Mouse (Mus musculus): ENCODE results near the gene Foxq1.

Gene Foxq1

DNA sequence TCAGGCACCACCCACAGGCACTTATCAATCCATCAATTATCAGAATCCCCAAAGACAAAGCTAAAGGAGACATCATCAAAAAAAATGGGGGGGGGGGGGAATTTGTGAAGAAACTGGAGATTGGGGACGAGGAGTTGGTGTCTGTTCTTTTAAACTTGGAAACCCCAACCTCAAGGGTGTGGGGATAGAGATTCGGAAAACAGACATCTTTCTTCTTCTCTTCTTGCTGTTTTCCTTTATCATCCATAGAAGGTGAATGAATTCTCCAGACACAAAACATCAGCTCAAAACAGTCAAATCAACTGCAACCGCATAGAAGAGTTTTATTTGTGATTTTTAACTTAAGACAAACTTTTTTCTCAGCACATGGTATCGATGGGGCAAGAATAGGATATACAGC, at the start of gene Foxq1:
TSS of gene Foxq1 (plus strand) at position 301 of the 400 bp plus-strand sequence.
- no peak for DNase-seq (ENCODE audit: low spot score in 2 of 2)

DNA sequence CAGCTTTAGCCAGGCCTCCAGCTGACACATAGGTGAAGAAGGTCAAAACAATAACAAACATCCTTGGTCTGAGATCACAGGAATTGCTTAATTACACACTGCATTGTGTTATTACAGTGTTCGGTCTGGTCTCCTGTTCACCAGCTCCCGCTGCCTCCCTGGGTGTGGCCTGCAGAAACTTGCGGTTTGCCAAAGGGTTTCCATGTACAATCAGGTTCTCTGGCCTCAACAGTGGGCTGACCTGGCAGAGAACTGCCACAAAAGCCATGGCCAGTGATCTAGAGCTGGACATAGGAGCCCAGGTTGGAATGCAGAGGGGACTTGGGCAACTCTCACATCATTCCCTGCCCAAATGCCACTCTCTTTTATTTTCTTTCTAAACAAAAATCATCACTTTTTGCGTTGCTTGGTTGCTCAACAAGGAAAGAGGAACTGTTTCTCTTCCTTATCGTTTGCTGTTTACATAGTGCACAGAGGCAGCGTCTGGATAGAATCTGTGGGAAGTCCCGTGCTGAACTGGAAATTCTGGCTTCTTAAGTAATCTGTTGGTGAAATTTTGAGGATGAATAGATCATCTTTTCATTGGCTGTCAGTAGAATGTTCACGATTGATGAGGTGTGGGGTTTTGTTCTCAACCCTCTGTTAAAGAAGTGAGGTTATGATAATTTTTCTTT, 49.3 kb upstream of the Foxq1 start:
- no peak for DNase-seq (ENCODE audit: low spot score in 2 of 2)

DNA sequence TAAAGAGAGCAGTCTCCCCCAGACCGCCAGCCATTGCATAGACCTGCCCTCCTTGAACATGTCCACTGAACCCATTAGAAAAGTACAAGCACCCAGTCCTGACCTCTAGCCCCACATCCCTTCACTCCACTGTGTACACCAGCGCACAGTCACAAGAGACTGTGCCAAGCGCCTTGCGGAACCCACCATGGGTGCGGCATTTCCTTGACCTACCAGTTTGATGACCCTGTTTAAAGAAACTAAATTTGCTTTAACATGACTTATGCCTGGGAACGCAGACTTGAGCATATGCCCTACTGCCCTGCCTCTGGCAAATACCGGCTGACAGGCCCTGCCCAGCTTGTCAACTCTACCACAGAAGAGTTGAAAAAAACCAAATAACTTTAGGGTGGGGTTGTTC, 40.7 kb upstream of the Foxq1 start:
- no peak for DNase-seq (ENCODE audit: low spot score in 2 of 2)

DNA sequence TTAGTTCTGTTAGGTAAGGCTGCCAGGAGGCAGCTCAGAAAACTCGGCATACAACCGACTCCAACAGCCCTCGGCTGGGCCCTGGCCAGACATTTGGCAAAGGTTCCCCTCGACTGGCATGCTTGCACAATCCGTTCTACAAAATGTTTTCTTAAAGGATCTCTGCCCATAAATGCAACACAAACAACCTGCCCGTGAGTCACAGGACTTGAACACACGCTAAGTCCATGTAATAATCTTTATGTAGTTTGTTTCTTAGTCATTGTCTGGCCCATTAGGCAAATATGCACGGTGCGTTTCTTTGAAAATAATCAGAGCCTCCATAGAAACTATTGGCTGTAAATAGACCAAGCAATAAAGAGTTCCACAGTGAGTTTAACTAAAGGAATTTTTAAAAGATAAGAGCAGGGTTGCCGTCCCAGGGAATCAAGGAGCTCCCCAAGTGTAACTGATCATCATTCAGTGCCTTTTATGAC, 37.5 kb upstream of the Foxq1 start:
- DNase-seq (ENCODE audit: low spot score in 2 of 2) = peak in 1 of 2 experiments; percentile 3

DNA sequence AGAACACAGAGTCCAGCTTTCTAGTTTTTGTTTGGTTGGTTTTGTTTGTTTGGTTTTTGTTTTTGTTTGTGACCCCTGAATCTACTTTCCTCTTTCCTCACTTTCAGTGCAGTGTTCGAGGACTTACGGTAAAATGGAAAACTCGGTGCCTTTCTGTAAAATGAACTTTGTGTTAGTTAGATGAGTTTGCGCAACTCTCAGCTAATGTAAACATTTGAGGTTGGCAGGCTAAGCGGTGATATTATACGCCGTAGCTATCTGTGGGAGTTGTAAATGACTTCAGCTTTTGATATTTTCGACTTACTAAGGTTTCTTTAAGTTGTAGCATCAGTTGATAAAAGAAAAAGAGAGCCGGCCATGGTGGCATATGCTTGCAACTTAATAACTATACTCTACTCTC, 37.0 kb upstream of the Foxq1 start:
- no peak for DNase-seq (ENCODE audit: low spot score in 2 of 2)

DNA sequence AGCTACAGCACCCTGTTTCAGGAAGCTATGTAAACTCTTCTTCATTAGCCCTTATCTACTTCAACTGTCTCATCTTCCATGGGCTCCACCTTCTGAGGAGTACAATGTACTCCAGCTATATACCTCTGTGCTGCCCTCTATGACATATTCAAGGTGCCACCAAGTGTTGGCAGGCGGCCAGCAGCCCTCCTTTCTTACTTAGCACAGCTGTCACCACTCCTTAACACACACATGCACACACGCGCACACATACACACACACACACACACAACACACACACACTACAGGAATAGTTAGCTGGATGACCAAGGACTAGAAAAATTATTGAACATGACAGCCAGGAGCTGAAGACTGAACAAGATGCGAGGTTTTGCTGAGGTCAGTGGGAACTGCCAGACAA, 31.0 kb upstream of the Foxq1 start:
- DNase-seq (ENCODE audit: low spot score in 2 of 2) = no peak

DNA sequence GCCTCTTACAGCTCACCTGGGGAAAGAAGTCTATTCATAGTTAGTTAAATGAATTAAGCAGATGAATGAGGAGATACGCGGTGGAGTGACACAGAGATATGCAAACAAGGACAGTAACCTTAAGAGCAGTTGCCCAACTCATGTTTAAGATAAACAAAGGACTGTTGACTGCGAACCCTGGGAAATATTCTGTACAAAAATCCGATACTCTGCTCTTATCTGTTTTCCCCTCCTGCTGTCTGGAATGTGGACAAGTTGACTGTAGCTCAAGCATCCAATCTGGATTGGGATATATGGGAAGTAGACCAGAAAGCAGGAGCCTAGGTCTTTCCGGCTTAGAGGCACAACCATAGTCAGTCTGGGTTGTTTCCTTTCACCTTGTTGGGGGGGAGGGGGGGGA, 24.7 kb upstream of the Foxq1 start:
- no peak for DNase-seq (ENCODE audit: low spot score in 2 of 2)

DNA sequence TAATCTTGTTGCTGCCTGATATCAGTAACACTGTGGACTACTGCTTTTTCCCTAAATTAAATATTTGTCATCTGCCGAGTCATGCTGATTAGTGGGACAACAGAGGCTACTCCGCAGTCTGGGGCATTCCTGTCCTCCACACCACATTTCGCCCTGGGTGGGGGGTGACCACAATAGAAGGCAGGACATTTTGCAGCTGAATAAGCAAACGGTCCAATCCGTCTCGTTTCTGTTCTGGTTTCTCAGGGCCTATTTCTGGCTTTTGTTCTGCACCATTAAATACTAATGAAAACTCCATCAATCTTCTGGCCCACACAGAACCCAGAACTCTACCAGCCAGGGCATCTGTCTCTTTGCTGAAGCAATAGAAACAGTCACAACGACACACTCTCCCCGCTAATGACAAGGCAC, 24.3 kb upstream of the Foxq1 start:
- DNase-seq (ENCODE audit: low spot score in 2 of 2) = no peak

DNA sequence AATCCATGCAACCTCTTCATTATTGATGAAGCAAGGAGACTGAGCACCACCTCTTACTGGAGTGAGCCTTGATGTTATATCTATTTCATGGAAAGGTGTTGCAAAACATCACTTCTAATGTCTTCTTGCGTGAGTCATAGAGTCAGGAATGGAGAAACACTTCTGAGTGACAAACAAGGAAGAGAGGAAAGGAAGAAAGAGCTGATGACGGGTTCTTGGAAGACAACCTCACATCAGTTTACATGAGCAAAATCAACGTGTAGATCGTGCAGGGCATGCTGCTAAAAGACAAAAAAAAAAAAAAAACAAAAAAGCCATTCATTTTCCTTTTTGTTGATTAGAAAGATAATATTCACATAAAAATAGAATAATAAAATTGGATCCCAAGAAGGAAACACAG, 21.2 kb upstream of the Foxq1 start:
- no peak for DNase-seq (ENCODE audit: low spot score in 2 of 2)

DNA sequence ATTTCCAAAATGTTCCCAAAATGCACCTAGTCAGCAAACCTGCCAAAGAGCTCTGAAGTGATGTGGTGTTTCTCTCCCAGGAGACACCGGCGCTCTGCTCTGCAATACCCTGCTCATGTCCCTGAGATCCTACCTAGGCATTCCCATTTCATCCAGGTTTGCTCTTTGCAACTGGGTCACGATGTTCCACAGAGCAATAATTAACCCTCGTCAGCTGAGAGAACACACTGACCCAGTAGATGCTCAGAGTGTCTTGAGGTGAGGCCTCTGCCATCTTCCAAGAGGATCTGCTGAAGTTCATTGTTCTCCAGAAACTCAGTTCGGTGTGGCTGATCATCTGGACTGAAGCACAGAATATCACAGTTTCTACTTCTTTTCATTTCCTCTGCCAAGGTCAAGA, 12.9 kb upstream of the Foxq1 start:
- DNase-seq (ENCODE audit: low spot score in 2 of 2) = no peak

DNA sequence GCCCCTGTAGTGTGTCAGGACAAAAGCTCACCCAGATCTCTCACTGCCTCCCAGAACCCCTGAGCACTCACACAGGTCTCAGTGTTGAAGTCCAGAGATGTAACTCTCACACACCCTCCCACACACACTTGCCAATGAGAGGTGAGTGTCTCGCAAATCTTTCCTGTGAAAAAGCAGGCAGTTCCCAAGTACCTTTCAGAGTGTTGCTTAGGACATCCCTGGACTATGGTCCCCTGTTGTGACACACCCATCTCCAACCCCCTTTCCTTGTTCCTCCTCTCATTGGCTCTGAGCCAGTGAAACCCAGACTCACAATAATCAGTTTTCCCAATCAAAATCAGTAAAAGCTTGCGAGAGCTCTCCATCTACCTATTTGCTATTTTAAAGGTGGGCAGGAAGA, 9.2 kb upstream of the Foxq1 start:
- DNase-seq (ENCODE audit: low spot score in 2 of 2) = no peak

DNA sequence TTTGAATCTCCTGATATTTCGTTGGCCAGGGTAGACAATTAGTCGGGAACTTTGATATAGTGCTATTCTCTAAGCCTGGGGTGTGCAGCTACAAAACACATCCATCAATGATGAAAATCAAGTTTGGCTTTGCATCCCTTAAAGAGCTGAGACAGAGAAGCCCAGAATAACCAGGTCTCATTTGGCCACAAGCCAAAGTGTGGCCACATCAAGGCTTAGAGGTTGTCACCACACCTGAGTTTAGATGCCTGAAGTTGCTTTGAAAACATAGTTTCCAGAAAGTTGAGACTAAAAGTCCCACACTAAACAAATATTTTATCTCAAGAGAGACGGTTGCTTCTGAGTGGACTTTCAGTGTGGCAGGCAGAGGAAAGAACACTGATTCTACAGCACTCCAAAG, 8.7 kb upstream of the Foxq1 start:
- DNase-seq (ENCODE audit: low spot score in 2 of 2) = no peak

DNA sequence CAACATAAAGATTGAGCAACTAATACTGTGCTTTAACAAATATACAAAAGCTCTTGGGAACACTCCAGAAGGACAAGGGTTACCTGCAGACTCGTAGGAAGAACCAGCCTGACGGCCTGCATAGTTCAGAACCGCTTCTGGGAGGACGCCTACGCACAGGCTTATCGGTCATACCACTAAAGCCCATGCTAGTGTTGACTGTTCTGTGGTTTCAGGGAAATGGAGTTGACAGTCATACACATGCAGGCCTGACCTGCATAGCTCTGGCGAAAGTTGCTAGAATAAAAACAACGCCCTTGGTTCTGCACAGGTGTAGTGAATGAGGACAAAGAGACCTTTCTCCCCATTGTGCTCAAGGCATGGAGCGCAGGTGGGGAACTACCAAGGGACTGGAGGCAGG, 8.3 kb upstream of the Foxq1 start:
- no peak for DNase-seq (ENCODE audit: low spot score in 2 of 2)

DNA sequence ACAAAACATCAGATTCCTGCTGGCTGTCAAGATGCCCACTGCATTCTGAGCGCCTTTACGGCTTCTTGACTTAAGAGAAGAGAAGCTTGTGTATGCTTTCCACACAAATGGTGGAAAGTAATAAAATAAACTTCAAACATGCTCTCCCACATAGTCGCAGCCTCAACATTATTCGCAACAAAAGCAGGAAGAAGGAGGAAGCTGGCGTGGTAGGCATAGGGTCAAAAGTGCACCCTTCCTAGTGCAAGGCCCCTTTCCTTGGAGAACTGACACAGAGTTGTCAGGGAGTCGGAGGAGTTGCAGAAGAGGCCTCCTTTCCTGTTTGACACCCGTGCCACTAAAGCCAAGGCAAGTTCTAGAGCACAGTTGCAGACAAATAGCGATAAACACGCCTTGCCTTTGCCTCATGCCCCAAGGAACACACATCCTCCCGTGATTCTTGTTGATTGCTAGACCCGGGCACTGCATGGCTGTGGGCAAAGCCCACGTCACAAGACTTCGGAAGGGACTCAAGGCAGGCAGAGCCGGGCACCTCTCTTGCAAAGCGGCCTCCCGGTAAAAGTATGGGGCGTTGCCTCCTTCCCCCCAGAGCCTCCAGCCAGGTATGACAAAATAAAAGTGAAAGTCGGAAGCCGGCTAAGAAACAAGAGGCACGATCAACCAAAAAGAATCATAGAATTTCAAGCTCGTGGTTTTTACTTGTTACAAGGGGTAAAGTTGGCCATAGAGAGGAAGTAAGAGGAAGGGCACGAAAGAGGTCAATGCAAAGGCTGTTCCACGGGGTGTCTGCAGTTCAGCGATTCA, 1.2 kb downstream of the Foxq1 start:
- no peak for DNase-seq (ENCODE audit: low spot score in 2 of 2)

DNA sequence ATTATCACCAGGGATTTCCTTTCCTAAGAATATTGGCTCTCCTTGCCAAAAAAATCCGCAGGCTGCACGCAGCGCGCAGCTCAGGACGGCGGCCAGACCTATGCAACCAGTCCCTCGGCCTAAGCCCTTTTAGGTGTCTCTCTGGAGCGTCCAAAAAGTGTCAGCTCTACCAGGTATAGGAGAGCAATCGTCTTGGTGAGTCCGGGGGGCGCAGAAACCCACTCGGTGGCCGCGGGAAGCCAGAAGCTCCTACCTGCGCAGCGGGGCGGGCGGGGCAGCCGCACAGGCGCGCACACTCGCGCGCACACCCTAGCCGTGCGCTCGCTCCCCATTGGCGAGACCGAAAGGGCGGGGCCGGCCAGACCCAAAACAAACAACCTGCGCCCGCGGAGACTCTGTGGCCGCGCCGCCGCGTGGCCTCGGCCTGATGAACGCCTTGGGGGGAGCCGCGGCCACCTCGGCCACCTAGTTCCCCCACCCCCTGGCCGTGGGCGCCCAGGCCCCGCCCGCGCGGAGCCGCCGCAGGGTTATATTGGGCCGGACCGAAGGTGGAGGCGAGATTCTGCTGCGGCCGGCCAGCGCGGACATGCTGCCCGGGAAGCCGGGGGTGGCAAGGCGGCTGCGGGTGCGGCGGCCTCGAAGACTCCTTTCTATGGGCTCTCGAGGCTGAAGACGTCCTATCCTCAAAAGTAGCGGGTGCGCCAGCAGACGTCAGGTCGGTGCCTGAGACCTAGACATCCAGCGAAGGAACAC, 2.0 kb downstream of the Foxq1 start:
- peak in 1 of 2 experiments; percentile 5 for DNase-seq (ENCODE audit: low spot score in 2 of 2)

DNA sequence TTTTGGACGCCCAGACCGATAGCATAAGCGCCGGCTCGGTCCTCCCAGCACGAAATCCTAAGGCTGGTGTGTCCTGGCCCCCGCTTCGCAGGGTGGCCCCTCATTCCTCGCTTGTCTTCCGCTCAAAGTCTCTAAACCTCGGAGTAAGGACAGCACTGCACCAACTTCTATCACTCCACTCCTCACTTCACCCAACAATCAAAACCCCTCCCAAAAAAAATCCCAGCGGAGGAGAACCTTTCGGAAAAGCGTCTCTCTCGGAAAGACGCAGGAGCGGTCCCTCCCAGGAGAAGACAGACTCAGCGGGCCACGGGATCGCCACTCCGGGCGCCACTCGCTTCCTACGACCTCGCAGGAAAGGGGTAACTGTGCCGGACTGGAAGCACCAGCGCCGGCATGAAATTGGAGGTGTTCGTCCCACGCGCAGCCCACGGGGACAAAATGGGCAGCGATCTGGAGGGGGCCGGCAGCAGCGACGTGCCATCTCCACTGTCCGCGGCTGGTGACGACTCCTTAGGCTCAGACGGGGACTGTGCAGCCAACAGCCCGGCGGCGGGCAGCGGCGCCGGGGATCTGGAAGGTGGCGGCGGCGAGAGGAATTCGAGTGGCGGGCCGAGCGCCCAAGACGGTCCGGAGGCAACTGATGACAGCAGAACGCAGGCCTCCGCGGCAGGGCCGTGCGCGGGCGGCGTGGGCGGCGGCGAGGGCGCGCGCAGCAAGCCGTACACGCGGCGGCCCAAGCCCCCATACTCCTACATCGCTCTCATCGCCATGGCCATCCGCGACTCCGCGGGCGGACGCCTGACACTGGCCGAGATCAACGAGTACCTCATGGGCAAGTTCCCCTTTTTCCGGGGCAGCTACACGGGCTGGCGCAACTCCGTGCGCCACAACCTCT, 2.8 kb downstream of the Foxq1 start, which contains the start of gene A530084C06Rik:
TSS of gene A530084C06Rik (minus strand) at position 813 of the 898 bp plus-strand sequence.
- DNase-seq (ENCODE audit: low spot score in 2 of 2) = peak in 1 of 2 experiments; percentile 3

DNA sequence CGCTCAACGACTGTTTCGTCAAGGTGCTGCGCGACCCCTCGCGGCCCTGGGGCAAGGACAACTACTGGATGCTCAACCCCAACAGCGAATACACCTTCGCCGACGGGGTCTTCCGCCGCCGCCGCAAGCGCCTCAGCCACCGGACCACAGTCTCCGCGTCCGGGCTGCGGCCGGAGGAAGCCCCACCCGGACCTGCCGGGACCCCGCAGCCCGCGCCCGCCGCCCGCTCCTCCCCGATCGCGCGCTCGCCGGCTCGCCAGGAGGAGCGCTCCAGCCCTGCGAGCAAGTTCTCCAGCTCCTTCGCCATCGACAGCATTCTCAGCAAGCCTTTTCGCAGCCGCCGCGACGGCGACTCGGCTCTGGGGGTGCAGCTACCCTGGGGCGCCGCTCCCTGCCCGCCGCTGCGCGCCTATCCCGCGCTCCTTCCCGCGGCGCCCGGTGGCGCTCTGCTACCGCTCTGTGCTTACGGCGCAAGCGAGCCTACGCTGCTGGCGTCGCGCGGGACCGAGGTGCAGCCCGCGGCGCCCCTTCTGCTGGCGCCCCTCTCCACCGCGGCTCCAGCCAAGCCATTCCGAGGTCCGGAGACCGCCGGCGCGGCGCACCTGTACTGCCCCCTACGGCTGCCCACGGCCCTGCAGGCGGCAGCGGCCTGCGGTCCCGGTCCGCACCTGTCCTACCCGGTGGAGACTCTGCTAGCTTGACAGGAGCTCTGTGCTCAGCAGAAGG, 3.6 kb downstream of the Foxq1 start:
- DNase-seq (ENCODE audit: low spot score in 2 of 2) = no peak

DNA sequence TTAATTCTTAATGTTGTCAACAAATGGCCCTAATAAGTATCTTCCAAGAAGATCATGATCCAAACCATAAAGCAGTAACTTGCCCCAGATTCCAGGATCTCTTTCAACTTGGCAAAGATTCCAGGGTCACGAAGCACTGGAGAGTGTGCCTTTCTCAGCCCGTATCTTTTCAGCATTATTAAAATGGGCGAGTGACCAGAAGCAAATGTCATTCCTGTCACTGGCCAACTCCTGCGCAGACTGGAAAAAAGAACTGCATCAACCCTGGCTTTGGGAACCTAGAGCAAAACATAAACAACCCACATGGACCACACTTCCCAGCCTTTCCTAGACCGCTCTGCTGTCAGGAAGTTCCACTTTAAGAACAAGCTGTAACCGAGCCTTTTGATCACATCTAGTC, 8.5 kb downstream of the Foxq1 start:
- DNase-seq (ENCODE audit: low spot score in 2 of 2) = no peak

DNA sequence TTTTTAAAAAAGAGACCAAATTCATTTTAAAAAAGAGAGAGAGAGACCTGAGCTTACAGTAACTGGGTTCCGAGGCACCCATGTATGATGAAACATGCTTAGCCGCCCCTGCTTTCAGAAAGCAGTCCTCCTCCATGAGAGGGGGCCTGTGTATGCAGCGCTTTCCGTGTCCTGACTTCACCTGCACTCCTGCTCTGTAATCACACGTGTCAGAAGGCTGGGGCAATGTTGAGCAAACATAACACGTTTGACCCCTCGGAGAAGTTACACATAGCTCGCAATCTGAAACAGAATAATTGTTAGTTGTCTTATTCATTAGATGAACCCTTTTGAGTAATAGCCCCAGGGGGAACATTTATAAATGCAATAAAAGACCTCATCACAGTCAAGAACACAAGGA, 11.2 kb downstream of the Foxq1 start:
- DNase-seq (ENCODE audit: low spot score in 2 of 2) = no peak

DNA sequence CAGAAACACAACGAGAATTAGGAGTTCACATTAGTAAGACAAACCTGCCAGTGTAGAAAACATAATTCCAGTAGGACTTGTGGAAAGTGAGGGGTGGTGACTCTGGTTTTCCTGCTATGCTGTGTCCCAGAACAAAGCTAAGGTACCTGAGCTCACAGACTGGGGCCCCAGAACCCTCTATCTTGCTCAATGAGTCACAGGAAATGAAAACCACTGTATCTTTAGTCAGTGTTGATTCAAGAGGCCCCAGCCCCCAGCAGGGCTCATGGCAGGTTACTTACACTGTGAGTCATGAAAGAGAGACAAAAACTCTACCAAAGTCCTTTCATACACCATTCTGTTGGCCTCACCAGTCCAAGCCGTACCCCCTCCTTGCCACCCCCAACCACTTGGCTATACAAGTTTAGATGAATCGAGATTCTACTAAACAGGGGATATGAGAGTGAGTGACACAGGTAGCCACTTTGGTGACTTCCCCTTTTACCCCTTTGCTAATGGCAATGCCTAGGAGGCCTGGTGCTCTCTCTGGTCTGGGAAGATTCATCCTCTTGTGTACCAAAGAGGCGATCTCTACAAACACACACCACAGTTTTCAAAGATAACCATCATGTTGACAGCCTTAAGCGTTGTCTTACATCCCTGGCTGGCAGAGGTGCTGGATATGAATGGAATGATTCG, 11.8 kb downstream of the Foxq1 start:
- DNase-seq (ENCODE audit: low spot score in 2 of 2) = no peak

Measured in right cerebral cortex, postnatal 36 days (tissue).